Mouse (Mus musculus) hindbrain, embryonic 13.5 days (tissue): ENCODE measurements around the gene Prkca. TPM values are rescaled to one million over a fixed set of nuclear protein-coding genes. Genes with fewer than 3 reads are reported as not detected.

Source experiments
- ATAC-seq: fragments of 200-750 bp; cut with Nextera tagmentation; 2 replicates; pipeline ENCODE4 v1.8.0; 2017; ENCODE audit warnings: moderate TSS enrichment; ENCODE audit not compliant: low FRiP score
- H3K27ac ChIP-seq: fragments of 300-500 bp; sonication (generic); 2 replicates; pipeline ENCODE4 v1.5.1; 2015; ENCODE audit warnings: inconsistent platforms, mild to moderate bottlenecking, moderate library complexity
- H3K27me3 ChIP-seq: fragments of 300-500 bp; sonication (generic); 2 replicates; pipeline ENCODE4 v1.6.1; 2015; ENCODE audit warnings: mild to moderate bottlenecking, inconsistent platforms
- H3K36me3 ChIP-seq: fragments of 300-500 bp; sonication (generic); 2 replicates; pipeline ENCODE4 v1.6.1; 2015; ENCODE audit warnings: mild to moderate bottlenecking, inconsistent platforms
- H3K4me1 ChIP-seq: fragments of 300-500 bp; sonication (generic); replicated peaks from 2 replicates; pipeline ENCODE4 v1.6.1; 2015; ENCODE audit warnings: inconsistent platforms
- H3K4me2 ChIP-seq: fragments of 300-500 bp; sonication (generic); 2 replicates; pipeline ENCODE4 v1.6.1; 2015; ENCODE audit warnings: inconsistent platforms, mild to moderate bottlenecking, moderate library complexity
- H3K4me3 ChIP-seq: fragments of 300-500 bp; sonication (generic); 2 replicates; pipeline ENCODE4 v1.5.1; 2015; ENCODE audit warnings: mild to moderate bottlenecking, inconsistent platforms
- H3K9ac ChIP-seq: fragments of 300-500 bp; sonication (generic); 2 replicates; pipeline ENCODE4 v1.6.1; 2015; ENCODE audit warnings: mild to moderate bottlenecking, inconsistent platforms
- H3K9me3 ChIP-seq: fragments of 300-500 bp; sonication (generic); 2 replicates; pipeline ENCODE4 v1.6.1; 2016; ENCODE audit warnings: inconsistent platforms
- WGBS: fragments of 180-500 bp; shearing (Covaris S2); methylation state at CpG from one replicate; pipeline ENCODE4 v1.1.7; 2015; 5-methylcytosine and 5-hydroxymethylcytosine counted together
- polyA plus RNA-seq: library from polyadenylated mRNA; unstranded; fragments of >200 nt; fragmentation: Nextera tagmentation; extraction: Ambion mirVana; gene quantifications from 2 replicates; pipeline ENCODE4 v1.2.1, GENCODE M21; 2015

Prkca gene
- polyA plus RNA-seq, 1 experiment from 2014 or later = 7.7 TPM

- no peak for ATAC-seq
Observed at GRCm38 (mm10) chr11:108360983-108361382, 17.3 kb upstream of the Prkca start.

GRCm38 (mm10) chr11:108358911-108359310 is 15.2 kb upstream of the Prkca start:
- Histone ChIP-seq H3K27me3 (0 out of 2 replicates have a peak, but pooled peaks cover 1% of the 10 kb centered on the region), H3K9me3 (no peaks in the 10 kb centered on the region), H3K36me3 (no peaks in the 10 kb centered on the region), H3K4me3 (no peak overlapping the region), H3K4me2 (no peak overlapping the region), H3K9ac (no peak overlapping the region), H3K27ac (no peak overlapping the region), H3K4me1 (no peaks in the 10 kb centered on the region)
- WGBS = 83% methylated on average over 6 of the region's 6 CpGs
- ATAC-seq = no peak

More at GRCm38 (mm10) chr11:108360983-108361382, 17.3 kb upstream of the Prkca start:
- 91% methylated on average over 4 of the region's 4 CpGs for WGBS
- no peak overlapping the region for H3K27ac ChIP-seq
- no peaks in the 10 kb centered on the region for H3K4me1 ChIP-seq
- H3K4me3 ChIP-seq = no peak overlapping the region
- H3K4me2 ChIP-seq = no peak overlapping the region
- H3K9ac ChIP-seq = no peak overlapping the region
- no peaks in the 10 kb centered on the region for H3K9me3 ChIP-seq
- H3K36me3 ChIP-seq = no peaks in the 10 kb centered on the region
- H3K27me3 ChIP-seq = 0 out of 2 replicates have a peak, but pooled peaks cover 4% of the 10 kb centered on the region

GRCm38 (mm10) chr11:108356020-108356419 is 12.3 kb upstream of the Prkca start:
- no peak for ATAC-seq
- Histone ChIP-seq H3K9ac (no peak overlapping the region), H3K36me3 (no peaks in the 10 kb centered on the region), H3K4me1 (no peaks in the 10 kb centered on the region), H3K4me3 (no peak overlapping the region), H3K4me2 (no peak overlapping the region), H3K9me3 (no peaks in the 10 kb centered on the region), H3K27ac (no peak overlapping the region), H3K27me3 (no peaks in the 10 kb centered on the region)
- 88% methylated on average over 4 of the region's 4 CpGs for WGBS

- no peak for ATAC-seq
- 96% methylated on average over 10 of the region's 10 CpGs for WGBS
- no peak overlapping the region for H3K27ac ChIP-seq
- no peak overlapping the region for H3K4me3 ChIP-seq
- no peak overlapping the region for H3K9ac ChIP-seq
- no peaks in the 10 kb centered on the region for H3K27me3 ChIP-seq
- peaks cover 4% of the 10 kb centered on the region; the same call in 1 of the 2 replicates for H3K4me1 ChIP-seq
- no peaks in the 10 kb centered on the region for H3K36me3 ChIP-seq
- H3K4me2 ChIP-seq = no peak overlapping the region
- no peaks in the 10 kb centered on the region for H3K9me3 ChIP-seq
Observed at GRCm38 (mm10) chr11:108352842-108353388, 9.2 kb upstream of the Prkca start.

GRCm38 (mm10) chr11:108350799-108351198 is 7.1 kb upstream of the Prkca start:
- H3K4me1 ChIP-seq = peaks cover 4% of the 10 kb centered on the region; the same call in 1 of the 2 replicates
- no peak overlapping the region for H3K4me2 ChIP-seq
- 89% methylated on average over 4 of the region's 4 CpGs for WGBS
- no peak overlapping the region for H3K27ac ChIP-seq
- H3K9ac ChIP-seq = no peak overlapping the region
- H3K4me3 ChIP-seq = no peak overlapping the region
- H3K27me3 ChIP-seq = no peaks in the 10 kb centered on the region
- no peaks in the 10 kb centered on the region for H3K36me3 ChIP-seq
- H3K9me3 ChIP-seq = no peaks in the 10 kb centered on the region
- ATAC-seq = no peak

- H3K27me3 ChIP-seq = peaks cover 17% of the 10 kb centered on the region
- no peak overlapping the region for H3K9ac ChIP-seq
- H3K4me1 ChIP-seq = peaks cover 32% of the 10 kb centered on the region
- H3K27ac ChIP-seq = no peak overlapping the region
- ATAC-seq = no peak
- no peak overlapping the region for H3K4me3 ChIP-seq
- no peaks in the 10 kb centered on the region for H3K36me3 ChIP-seq
- no peaks in the 10 kb centered on the region for H3K9me3 ChIP-seq
- no peak overlapping the region for H3K4me2 ChIP-seq
- 86% methylated on average over 2 of the region's 2 CpGs for WGBS
Observed at GRCm38 (mm10) chr11:108345321-108345720, 1.6 kb upstream of the Prkca start.

GRCm38 (mm10) chr11:108344759-108345158 is 1.0 kb upstream of the Prkca start:
- no peak for ATAC-seq
- no peaks in the 10 kb centered on the region for H3K9me3 ChIP-seq
- peak overlapping the region; percentile 88 for H3K9ac ChIP-seq
- peaks cover 32% of the 10 kb centered on the region for H3K4me1 ChIP-seq
- H3K4me3 ChIP-seq = peak overlapping the region; percentile 76
- WGBS = 43% methylated on average over 8 of the region's 8 CpGs
- H3K4me2 ChIP-seq = peak overlapping the region; percentile 100
- H3K27ac ChIP-seq = no peak overlapping the region
- no peaks in the 10 kb centered on the region for H3K36me3 ChIP-seq
- peaks cover 20% of the 10 kb centered on the region for H3K27me3 ChIP-seq

GRCm38 (mm10) chr11:108342781-108343768 is 653 bp downstream of the Prkca start, which contains the start of gene Apoh:
Gene Apoh, plus strand, starts transcription at chr11:108343354.
- Histone ChIP-seq H3K27ac (peak within 1 kb of the TSS; percentile 93), H3K4me2 (peak within 1 kb of the TSS; percentile 100), H3K27me3 (peaks cover 20% of the 10 kb centered on the region), H3K4me1 (peaks cover 28% of the 10 kb centered on the region), H3K9ac (peak within 1 kb of the TSS; percentile 88), H3K9me3 (no peaks in the 10 kb centered on the region), H3K36me3 (no peaks in the 10 kb centered on the region), H3K4me3 (peak within 1 kb of the TSS; percentile 76)
- WGBS = under 1% methylated on average over 74 of the region's 75 CpGs
- peak; percentile 78 for ATAC-seq

GRCm38 (mm10) chr11:108341783-108342182 is 1.9 kb downstream of the Prkca start:
- 49% methylated on average over 8 of the region's 8 CpGs for WGBS
- H3K4me1 ChIP-seq = peaks cover 28% of the 10 kb centered on the region
- ATAC-seq = no peak
- peak overlapping the region; percentile 76 for H3K4me3 ChIP-seq
- H3K27me3 ChIP-seq = peaks cover 20% of the 10 kb centered on the region
- H3K27ac ChIP-seq = no peak overlapping the region
- no peaks in the 10 kb centered on the region for H3K36me3 ChIP-seq
- H3K9ac ChIP-seq = peak overlapping the region; percentile 53
- no peaks in the 10 kb centered on the region for H3K9me3 ChIP-seq
- peak overlapping the region; percentile 100 for H3K4me2 ChIP-seq

- WGBS = 92% methylated on average over 4 of the region's 4 CpGs
- H3K4me1 ChIP-seq = peaks cover 28% of the 10 kb centered on the region
- no peak overlapping the region for H3K27ac ChIP-seq
- no peak overlapping the region for H3K9ac ChIP-seq
- peaks cover 17% of the 10 kb centered on the region for H3K27me3 ChIP-seq
- H3K4me2 ChIP-seq = no peak overlapping the region
- ATAC-seq = no peak
- H3K36me3 ChIP-seq = no peaks in the 10 kb centered on the region
- H3K9me3 ChIP-seq = no peaks in the 10 kb centered on the region
- H3K4me3 ChIP-seq = no peak overlapping the region
Observed at GRCm38 (mm10) chr11:108340293-108340692, 3.4 kb downstream of the Prkca start.

- no peak for ATAC-seq
- no peak overlapping the region for H3K9ac ChIP-seq
- H3K4me2 ChIP-seq = no peak overlapping the region
- no peaks in the 10 kb centered on the region for H3K9me3 ChIP-seq
- WGBS = 56% methylated on average over 5 of the region's 5 CpGs
- peaks cover 16% of the 10 kb centered on the region for H3K4me1 ChIP-seq
- H3K4me3 ChIP-seq = no peak overlapping the region
- H3K36me3 ChIP-seq = no peaks in the 10 kb centered on the region
- peaks cover 7% of the 10 kb centered on the region; the same call in 1 of the 2 replicates for H3K27me3 ChIP-seq
- H3K27ac ChIP-seq = no peak overlapping the region
Observed at GRCm38 (mm10) chr11:108336445-108336844, 7.3 kb downstream of the Prkca start.

- no peak overlapping the region for H3K4me2 ChIP-seq
- WGBS = 89% methylated on average over 4 of the region's 4 CpGs
- H3K9ac ChIP-seq = no peak overlapping the region
- H3K27me3 ChIP-seq = 0 out of 2 replicates have a peak, but pooled peaks cover 3% of the 10 kb centered on the region
- no peak for ATAC-seq
- H3K4me3 ChIP-seq = no peak overlapping the region
- no peaks in the 10 kb centered on the region for H3K36me3 ChIP-seq
- peaks cover 16% of the 10 kb centered on the region for H3K4me1 ChIP-seq
- no peak overlapping the region for H3K27ac ChIP-seq
- no peaks in the 10 kb centered on the region for H3K9me3 ChIP-seq
Observed at GRCm38 (mm10) chr11:108335536-108335935, 8.2 kb downstream of the Prkca start.
